Mouse (Mus musculus) liver, embryonic 16.5 days (tissue): ENCODE data around the gene Padi2. TPM values are rescaled to one million over a fixed set of nuclear protein-coding genes. Genes with fewer than 3 reads are reported as not detected.
A peak's percentile ranks its signal among the peaks of the same experiment; 100 is the strongest.

Experiments
- ATAC-seq: fragments of 200-750 bp; cut with Nextera tagmentation; 2 replicates; pipeline ENCODE4 v1.8.0; 2017; ENCODE audit warnings: low read depth, mild to moderate bottlenecking, moderate number of reproducible peaks, moderate library complexity
- H3K27ac ChIP-seq: fragments of 300-500 bp; sonication (generic); 2 replicates; pipeline ENCODE4 v1.5.1; 2014; ENCODE audit warnings: mild to moderate bottlenecking, low read length
- H3K27me3 ChIP-seq: fragments of 300-500 bp; sonication (generic); 2 replicates; pipeline ENCODE4 v1.6.1; 2014; ENCODE audit warnings: low read depth, low read length, mixed read lengths; ENCODE audit not compliant: control insufficient read depth, insufficient read depth
- H3K36me3 ChIP-seq: fragments of 300-500 bp; sonication (generic); 2 replicates; pipeline ENCODE4 v1.6.1; 2014; ENCODE audit warnings: mild to moderate bottlenecking; ENCODE audit not compliant: control insufficient read depth, insufficient read depth
- H3K4me1 ChIP-seq: fragments of 300-500 bp; sonication (generic); 2 replicates; pipeline ENCODE4 v1.6.1; 2014; ENCODE audit warnings: low read depth, low read length, mixed read lengths; ENCODE audit not compliant: control insufficient read depth
- H3K4me2 ChIP-seq: fragments of 300-500 bp; sonication (generic); 2 replicates; pipeline ENCODE4 v1.6.1; 2014; ENCODE audit warnings: low read depth, low read length, mixed read lengths
- H3K4me3 ChIP-seq: fragments of 300-500 bp; sonication (generic); 2 replicates; pipeline ENCODE4 v1.5.1; 2014; ENCODE audit warnings: low read depth, mild to moderate bottlenecking, low read length
- H3K9ac ChIP-seq: fragments of 300-500 bp; sonication (generic); 2 replicates; pipeline ENCODE4 v1.6.1; 2014; ENCODE audit warnings: low read depth, low read length
- H3K9me3 ChIP-seq: fragments of 300-500 bp; sonication (generic); replicated peaks from 2 replicates; pipeline ENCODE4 v1.6.1; 2016; ENCODE audit warnings: low read length; ENCODE audit not compliant: control insufficient read depth
- WGBS: fragments of 180-500 bp; shearing (Covaris S2); extraction: QIAGEN DNeasy Blood & Tissue Kit; methylation state at CpG from one replicate; pipeline ENCODE4 v1.1.7; 2014; ENCODE audit not compliant: insufficient replicate concordance; 5-methylcytosine and 5-hydroxymethylcytosine counted together
- polyA plus RNA-seq: library from polyadenylated mRNA; unstranded; fragments of >200 nt; fragmentation: Nextera tagmentation; extraction: Ambion mirVana; gene quantifications from 2 replicates; pipeline ENCODE4 v1.2.1, GENCODE M21; 2015

Gene Padi2
- polyA plus RNA-seq, 1 experiment from 2014 or later, result 1.7 TPM

GRCm38 (mm10) chr4:140891525-140892162 is 14.5 kb upstream of the Padi2 start:
- WGBS, result 80% methylated on average over 14 of the region's 14 CpGs
- Histone ChIP-seq H3K27ac (no peak overlapping the region), H3K4me3 (no peak overlapping the region)

DNA sequence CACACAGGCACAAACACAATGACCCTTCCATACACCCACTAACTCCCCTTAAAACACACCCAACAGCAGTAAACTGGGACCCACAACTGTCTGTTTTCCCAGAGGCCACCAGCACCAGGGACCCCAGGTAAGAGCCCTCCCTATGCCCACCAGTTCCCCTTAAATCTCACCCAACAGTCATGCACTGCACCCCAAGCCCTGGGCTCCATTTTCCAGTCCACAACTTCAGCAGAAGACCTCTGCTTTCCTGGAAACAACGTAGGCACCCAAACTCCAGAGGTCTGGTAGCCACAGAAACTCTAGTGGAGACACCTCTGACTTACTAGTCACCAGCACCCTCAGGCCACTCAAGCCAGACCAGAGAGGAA is 14.0 kb upstream of the Padi2 start:
- Histone ChIP-seq H3K9me3 (no peaks in the 10 kb centered on the region), H3K27ac (no peak overlapping the region), H3K4me3 (no peak overlapping the region), H3K9ac (no peak overlapping the region), H3K27me3 (no peaks in the 10 kb centered on the region), H3K4me2 (no peak overlapping the region), H3K4me1 (no peaks in the 10 kb centered on the region), H3K36me3 (no peaks in the 10 kb centered on the region)
- 56% methylated on average over 1 of the region's 1 CpGs for WGBS
- no peak for ATAC-seq

More at GRCm38 (mm10) chr4:140891525-140892162, 14.5 kb upstream of the Padi2 start:
- Histone ChIP-seq H3K4me1 (no peaks in the 10 kb centered on the region), H3K27me3 (no peaks in the 10 kb centered on the region), H3K4me2 (no peak overlapping the region), H3K36me3 (no peaks in the 10 kb centered on the region), H3K9me3 (no peaks in the 10 kb centered on the region), H3K9ac (no peak overlapping the region)
- no peak for ATAC-seq

DNA sequence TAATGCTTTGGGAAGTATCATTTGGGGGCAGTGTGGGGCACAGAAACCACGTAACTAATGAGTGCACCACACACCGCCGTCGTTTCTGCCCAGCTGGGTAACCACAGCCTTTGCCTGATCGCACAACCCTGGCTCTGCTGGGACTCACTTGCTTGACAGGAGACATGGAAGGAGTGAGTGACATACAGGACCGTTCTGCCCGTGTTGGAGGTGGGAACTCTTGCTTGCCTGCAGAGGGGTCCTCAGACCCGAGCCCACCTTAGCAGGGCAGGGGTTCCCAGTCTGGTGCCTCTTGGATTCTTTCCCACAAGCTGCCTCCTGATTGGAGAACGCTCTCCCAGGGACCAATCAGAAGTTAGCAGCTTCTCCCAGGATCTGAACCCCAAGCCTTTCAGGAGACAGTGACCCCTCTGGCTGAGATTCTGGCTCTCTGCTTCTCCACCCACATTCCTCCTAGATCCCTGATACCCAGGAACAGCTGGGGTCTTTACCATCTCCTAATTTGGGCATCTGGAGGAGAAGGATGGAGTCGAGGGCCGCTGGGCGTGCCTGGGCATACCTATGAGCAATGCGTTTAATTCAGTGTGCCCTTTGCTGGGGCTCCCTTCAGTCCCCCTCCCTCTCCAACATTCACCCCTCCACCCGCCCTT is 1.2 kb upstream of the Padi2 start:
- Histone ChIP-seq H3K4me2 (no peak overlapping the region), H3K9ac (no peak overlapping the region), H3K9me3 (no peaks in the 10 kb centered on the region), H3K4me1 (peaks cover 20% of the 10 kb centered on the region), H3K27me3 (peaks cover 40% of the 10 kb centered on the region), H3K36me3 (no peaks in the 10 kb centered on the region), H3K4me3 (no peak overlapping the region), H3K27ac (no peak overlapping the region)
- WGBS, result 23% methylated on average over 14 of the region's 14 CpGs
- ATAC-seq, result no peak

GRCm38 (mm10) chr4:140905426-140905871 is 695 bp upstream of the Padi2 start:
- Histone ChIP-seq H3K4me3 (peak overlapping the region; percentile 55; the same call in 1 of the 2 replicates), H3K9me3 (no peaks in the 10 kb centered on the region), H3K27me3 (peaks cover 40% of the 10 kb centered on the region), H3K36me3 (no peaks in the 10 kb centered on the region), H3K9ac (no peak overlapping the region), H3K27ac (no peak overlapping the region), H3K4me1 (peaks cover 20% of the 10 kb centered on the region), H3K4me2 (peak overlapping the region; percentile 73)
- no peak for ATAC-seq
- WGBS, result 8% methylated on average over 11 of the region's 11 CpGs

DNA sequence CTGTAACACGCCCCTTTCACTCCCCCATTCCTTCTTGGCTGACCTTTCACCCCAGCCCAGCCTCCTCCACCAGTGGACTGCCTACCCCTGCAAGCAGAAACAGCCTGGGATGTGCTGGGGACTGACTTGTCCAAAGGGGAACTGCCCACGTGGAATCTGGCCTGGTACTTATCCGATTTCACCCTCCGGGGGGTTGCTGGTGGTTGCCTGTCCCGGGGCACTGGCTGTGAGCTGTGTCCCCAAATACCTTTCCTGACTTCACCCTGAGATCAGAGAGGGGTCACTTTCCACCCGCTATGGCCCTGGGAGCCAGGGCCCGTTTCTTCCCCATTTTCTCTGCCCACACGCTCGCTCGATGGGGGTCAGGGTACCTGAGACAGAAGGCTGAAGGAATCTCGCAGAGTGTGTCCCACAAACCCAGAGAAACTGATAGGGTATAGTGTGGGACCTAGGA is 710 bp downstream of the Padi2 start:
- WGBS, result 49% methylated on average over 11 of the region's 11 CpGs

GRCm38 (mm10) chr4:140907306-140908024 is 1.3 kb downstream of the Padi2 start:
- no peak for ATAC-seq
- Histone ChIP-seq H3K36me3 (no peaks in the 10 kb centered on the region), H3K27ac (no peak overlapping the region), H3K9me3 (no peaks in the 10 kb centered on the region), H3K4me2 (no peak overlapping the region), H3K9ac (no peak overlapping the region), H3K4me3 (no peak overlapping the region), H3K4me1 (peaks cover 20% of the 10 kb centered on the region), H3K27me3 (peaks cover 40% of the 10 kb centered on the region)
- 55% methylated on average over 12 of the region's 12 CpGs for WGBS

More for the DNA sequence above, 710 bp downstream of the Padi2 start:
- no peak overlapping the region for H3K27ac ChIP-seq
- no peaks in the 10 kb centered on the region for H3K9me3 ChIP-seq
- H3K4me2 ChIP-seq, result peak overlapping the region; percentile 73; the same call in 1 of the 2 replicates
- peaks cover 20% of the 10 kb centered on the region for H3K4me1 ChIP-seq
- peaks cover 40% of the 10 kb centered on the region for H3K27me3 ChIP-seq
- H3K36me3 ChIP-seq, result no peaks in the 10 kb centered on the region
- ATAC-seq, result no peak
- H3K4me3 ChIP-seq, result no peak overlapping the region
- H3K9ac ChIP-seq, result no peak overlapping the region

GRCm38 (mm10) chr4:140908627-140909026 is 2.5 kb downstream of the Padi2 start:
- no peak overlapping the region for H3K4me2 ChIP-seq
- H3K4me3 ChIP-seq, result no peak overlapping the region
- H3K4me1 ChIP-seq, result peaks cover 20% of the 10 kb centered on the region
- peak; percentile 32; the same call in 1 of the 2 replicates for ATAC-seq
- H3K9me3 ChIP-seq, result no peaks in the 10 kb centered on the region
- H3K36me3 ChIP-seq, result no peaks in the 10 kb centered on the region
- H3K27ac ChIP-seq, result no peak overlapping the region
- WGBS, result 25% methylated on average over 5 of the region's 5 CpGs
- H3K9ac ChIP-seq, result no peak overlapping the region
- H3K27me3 ChIP-seq, result peaks cover 31% of the 10 kb centered on the region

GRCm38 (mm10) chr4:140909536-140909935 is 3.4 kb downstream of the Padi2 start:
- H3K36me3 ChIP-seq, result no peaks in the 10 kb centered on the region
- no peak for ATAC-seq
- H3K4me2 ChIP-seq, result no peak overlapping the region
- peaks cover 24% of the 10 kb centered on the region for H3K27me3 ChIP-seq
- no peak overlapping the region for H3K4me3 ChIP-seq
- H3K4me1 ChIP-seq, result peaks cover 20% of the 10 kb centered on the region
- H3K27ac ChIP-seq, result no peak overlapping the region
- no peaks in the 10 kb centered on the region for H3K9me3 ChIP-seq
- 62% methylated on average over 4 of the region's 4 CpGs for WGBS
- H3K9ac ChIP-seq, result no peak overlapping the region
